Mouse (Mus musculus) megakaryocyte-erythroid progenitor cell, adult 5-6 weeks (primary cell): ENCODE measurements at regions not wholly inside any gene's neighbourhood (a gene's known extent, or its start where the extent isn't known, plus 50 kb on each side); places are given as distances from the start of the nearest gene placed in this dataset.

Source experiments
- ATAC-seq: replicated peaks from 2 replicates; pipeline ENCODE4 v1.8.0; 2016; ENCODE audit warnings: mild to moderate bottlenecking, inconsistent platforms; ENCODE audit not compliant: severe bottlenecking, poor library complexity, low FRiP score, low TSS enrichment

GRCm38 (mm10) chr6:31080691-31081090 lies 121.8 kb upstream of the Klf14 start:
- ATAC-seq = no peak

- ATAC-seq = peak; percentile 35; the same call in 1 of the 2 replicates
Observed at GRCm38 (mm10) chr6:31081238-31081637, 122.4 kb upstream of the Klf14 start.

- ATAC-seq = no peak
Observed at GRCm38 (mm10) chr6:31081988-31082387, 123.1 kb upstream of the Klf14 start.

GRCm38 (mm10) chr6:31082613-31083470 lies 124.0 kb upstream of the Klf14 start:
- ATAC-seq = no peak

DNA sequence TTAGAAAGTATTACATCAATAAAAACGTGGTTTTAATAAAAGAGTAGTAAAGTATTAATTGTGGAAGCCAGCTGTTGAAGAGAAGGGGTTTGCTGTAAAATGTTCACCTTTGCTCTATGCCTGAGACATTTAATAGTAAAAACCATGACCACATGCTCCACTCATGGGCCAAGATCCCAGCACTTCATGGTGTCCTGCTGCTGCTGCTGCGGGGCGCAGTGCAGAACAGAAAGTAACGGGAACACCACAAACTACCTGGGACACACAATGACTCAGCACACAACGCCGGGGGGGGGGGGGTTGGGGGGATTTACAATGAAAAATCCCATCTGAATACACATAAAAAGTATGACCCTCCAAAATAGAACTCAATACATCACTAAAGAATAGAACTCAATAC lies 124.8 kb upstream of the Klf14 start:
- no peak for ATAC-seq

DNA sequence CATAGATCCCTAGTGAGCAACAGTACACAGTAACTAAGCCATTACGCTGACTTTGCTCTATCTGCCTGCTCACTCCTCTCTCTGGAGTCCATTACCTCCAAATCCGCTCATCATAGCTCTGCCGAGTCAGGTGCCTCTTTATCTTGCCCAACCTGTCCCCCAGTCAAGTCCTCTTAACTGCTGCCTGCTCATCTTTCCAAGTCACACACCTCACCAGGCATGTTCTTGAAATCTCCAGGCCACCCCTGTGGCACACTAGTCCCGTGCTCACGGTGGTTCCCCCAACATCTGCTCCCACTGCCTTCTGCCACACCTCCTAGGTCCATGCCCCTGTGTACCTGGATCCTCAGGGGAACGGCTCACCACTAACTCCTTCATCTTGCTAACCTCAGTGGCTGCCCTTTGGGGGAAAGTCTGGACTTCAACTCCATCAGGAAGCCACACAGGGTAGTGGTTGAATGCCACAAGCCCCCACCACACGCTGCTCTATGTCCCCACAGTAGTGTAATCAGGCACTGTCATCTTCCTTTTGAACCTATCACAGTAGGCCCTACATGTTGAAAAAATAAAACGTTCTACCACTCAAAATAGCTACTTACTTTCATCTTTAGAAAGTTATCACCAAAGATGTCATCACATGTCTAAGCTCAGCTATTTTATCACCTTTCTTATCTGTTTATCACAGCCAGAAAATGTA lies 126.3 kb upstream of the Klf14 start:
- peak; percentile 69 for ATAC-seq

- ATAC-seq = 0 out of 2 replicates have a peak, but pooled peaks have one; percentile 19
Observed at GRCm38 (mm10) chr6:31085760-31086108, 126.9 kb upstream of the Klf14 start.

- ATAC-seq = no peak
Observed at GRCm38 (mm10) chr6:31086283-31086682, 127.4 kb upstream of the Klf14 start.

DNA sequence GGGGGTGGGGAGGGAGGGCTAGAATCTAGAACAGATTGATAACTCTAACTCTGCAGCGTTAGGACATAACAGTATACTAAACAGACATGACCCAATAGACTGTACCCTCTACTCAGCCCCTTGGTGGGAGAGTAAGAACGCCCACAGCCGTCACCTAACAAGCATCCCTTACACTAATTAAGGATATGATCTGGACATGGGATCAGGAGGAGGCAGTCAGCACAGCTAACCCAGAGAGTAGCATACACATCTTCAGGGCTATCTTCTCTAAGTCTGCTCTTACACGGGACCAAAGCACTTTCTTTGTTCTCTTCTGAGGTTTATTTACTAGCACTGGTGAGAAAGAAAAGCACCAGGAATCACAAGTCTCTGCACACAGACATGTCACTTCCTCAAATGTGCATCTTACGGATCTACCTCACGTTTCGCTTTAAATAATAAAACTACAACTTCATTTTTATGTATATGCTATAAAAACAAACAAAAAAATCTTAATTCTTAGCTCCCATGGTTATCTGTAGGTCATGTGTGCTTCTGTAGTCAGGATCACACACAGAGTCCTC lies 128.0 kb upstream of the Klf14 start:
- no peak for ATAC-seq

GRCm38 (mm10) chr6:31087511-31087910 lies 128.6 kb upstream of the Klf14 start:
- no peak for ATAC-seq

GRCm38 (mm10) chr6:31088147-31088972 lies 129.5 kb upstream of the Klf14 start:
- ATAC-seq = no peak

GRCm38 (mm10) chr6:31088973-31089368 lies 130.1 kb upstream of the Klf14 start:
- no peak for ATAC-seq

GRCm38 (mm10) chr6:31090288-31090687 lies 131.4 kb upstream of the Klf14 start:
- no peak for ATAC-seq

- 0 out of 2 replicates have a peak, but pooled peaks have one; percentile 27 for ATAC-seq
Observed at GRCm38 (mm10) chr6:31090791-31091190, 131.9 kb upstream of the Klf14 start.

DNA sequence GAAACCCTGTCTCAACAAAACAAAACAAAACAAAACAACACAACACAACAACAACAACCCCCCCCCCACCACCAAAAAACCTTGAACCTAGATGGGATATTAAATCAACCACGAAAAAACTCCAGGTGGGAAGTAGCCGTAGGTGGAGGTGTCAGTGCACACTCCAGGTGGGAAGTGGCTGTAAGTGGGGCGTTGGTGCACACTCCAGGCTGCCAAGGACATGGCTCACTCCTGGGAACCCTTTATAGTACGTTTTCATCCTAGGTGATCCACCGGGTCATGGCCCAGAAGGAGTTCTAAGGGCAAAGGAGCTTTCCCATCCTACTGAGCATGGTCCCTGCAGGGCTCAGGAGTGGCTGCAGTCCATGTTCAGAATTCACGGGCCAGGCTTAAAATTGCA lies 133.4 kb upstream of the Klf14 start:
- no peak for ATAC-seq

DNA sequence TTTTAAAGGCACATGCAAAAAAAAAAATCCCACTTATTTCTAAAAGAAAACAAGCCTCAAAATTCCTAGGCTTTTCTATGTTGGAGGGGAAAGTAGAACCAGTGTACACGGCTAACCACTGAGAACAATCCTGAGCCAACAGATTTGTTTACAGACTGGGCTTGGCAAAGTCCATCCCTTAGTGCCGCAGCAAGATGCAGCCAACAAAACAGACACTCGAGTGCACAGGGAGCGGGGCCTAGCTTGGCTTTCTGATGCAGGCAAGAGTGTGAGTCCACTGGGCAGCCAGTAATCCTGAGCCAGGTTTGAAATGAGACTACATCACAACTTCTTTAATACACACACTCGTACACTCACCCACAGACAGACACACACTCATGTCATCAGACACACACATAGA lies 133.9 kb upstream of the Klf14 start:
- ATAC-seq = no peak

- no peak for ATAC-seq
Observed at GRCm38 (mm10) chr6:31095943-31096714, 137.3 kb upstream of the Klf14 start.

DNA sequence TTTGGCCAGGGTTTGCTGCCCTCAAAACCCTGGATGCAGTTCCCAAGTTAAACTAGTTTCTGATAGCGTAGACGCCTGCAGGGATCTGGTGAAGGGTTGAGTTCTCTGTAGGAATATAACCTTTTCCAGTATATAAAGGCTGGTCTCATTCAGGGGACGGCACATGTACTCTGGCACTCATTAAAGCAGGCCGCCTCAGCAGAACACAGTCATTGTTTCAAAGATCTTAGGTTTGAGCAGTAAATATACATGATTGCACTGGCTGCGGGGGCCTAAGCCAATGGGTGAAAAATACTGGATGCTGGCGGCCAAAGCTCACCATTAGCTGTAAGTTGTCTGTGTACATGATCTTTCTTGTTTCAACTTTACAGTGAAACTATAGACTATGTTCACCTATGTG lies 137.9 kb upstream of the Klf14 start:
- ATAC-seq = no peak

DNA sequence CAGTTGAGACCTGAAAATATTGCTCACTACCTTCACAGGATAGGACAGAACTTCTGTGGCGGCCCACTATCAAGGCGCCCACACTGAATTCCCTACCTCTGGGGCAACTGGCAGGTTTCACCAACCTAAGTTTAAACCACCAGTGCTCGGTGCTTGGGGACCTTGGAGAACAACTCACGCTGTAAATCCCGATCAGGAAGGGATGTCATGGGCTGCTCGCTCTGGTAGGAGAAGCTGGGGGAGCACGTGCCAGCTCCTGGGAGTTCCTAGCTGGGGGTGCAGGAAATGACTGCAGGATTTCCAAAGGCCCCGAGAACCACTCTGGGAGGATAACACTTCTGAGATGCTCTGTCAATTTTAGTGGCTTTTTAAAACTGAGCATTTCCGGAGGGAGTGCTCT lies 138.4 kb upstream of the Klf14 start:
- ATAC-seq = no peak
